Mouse (Mus musculus): ENCODE data around the gene Olfr568. TPM values are rescaled to one million over a fixed set of nuclear protein-coding genes. Genes with fewer than 3 reads are reported as not detected.

Gene Olfr568
- not detected in 2 replicates for polyA plus RNA-seq (2016; fragmentation: Nextera tagmentation; extraction: Ambion mirVana)

GRCm38 (mm10) chr7:102876822-102877221 is at the start of gene Olfr568:
TSS of gene Olfr568 (plus strand) at chr7:102877122.
- no peak within 1 kb of the TSS for H3K4me3 ChIP-seq
- ATAC-seq (ENCODE audit: low FRiP score): no peak
- H3K9ac ChIP-seq: no peak within 1 kb of the TSS

GRCm38 (mm10) chr7:102855807-102856206 is 21.1 kb upstream of the Olfr568 start:
- H3K4me2 ChIP-seq (replicated peaks): no peak overlapping the region
- H3K4me3 ChIP-seq: no peak overlapping the region
- no peaks in the 10 kb centered on the region for H3K4me1 ChIP-seq
- ATAC-seq (ENCODE audit: low FRiP score): no peak
- H3K9me3 ChIP-seq (replicated peaks): no peaks in the 10 kb centered on the region
- no peak overlapping the region for H3K9ac ChIP-seq
- no peak overlapping the region for H3K27ac ChIP-seq
- no peaks in the 10 kb centered on the region for H3K27me3 ChIP-seq
- no peaks in the 10 kb centered on the region for H3K36me3 ChIP-seq

More at GRCm38 (mm10) chr7:102876822-102877221, at the start of gene Olfr568:
- Histone ChIP-seq H3K27me3 (no peaks in the 10 kb centered on the region), H3K9me3 (replicated peaks) (no peaks in the 10 kb centered on the region), H3K36me3 (no peaks in the 10 kb centered on the region), H3K27ac (no peak within 1 kb of the TSS), H3K4me2 (replicated peaks) (no peak within 1 kb of the TSS), H3K4me1 (no peaks in the 10 kb centered on the region)

- H3K27me3 ChIP-seq: no peaks in the 10 kb centered on the region
- no peak for ATAC-seq (ENCODE audit: low FRiP score)
- H3K27ac ChIP-seq: no peak within 1 kb of the TSS
- H3K9ac ChIP-seq: no peak within 1 kb of the TSS
- H3K9me3 ChIP-seq (replicated peaks): no peaks in the 10 kb centered on the region
- 88% methylated on average over 1 of the region's 1 CpGs for WGBS
- H3K4me1 ChIP-seq: no peaks in the 10 kb centered on the region
- no peaks in the 10 kb centered on the region for H3K36me3 ChIP-seq
- no peak within 1 kb of the TSS for H3K4me2 ChIP-seq (replicated peaks)
- H3K4me3 ChIP-seq: no peak within 1 kb of the TSS
Measured at GRCm38 (mm10) chr7:102858665-102859064, 18.3 kb upstream of the Olfr568 start, which contains the start of gene Olfr566. TSS of gene Olfr566 (minus strand) at chr7:102858765.

GRCm38 (mm10) chr7:102890782-102891181 is 13.9 kb downstream of the Olfr568 start, which contains the start of gene Olfr569:
TSS of gene Olfr569 (minus strand) at chr7:102890882.
- ATAC-seq (ENCODE audit: low FRiP score): no peak
- H3K27me3 ChIP-seq: no peaks in the 10 kb centered on the region
- no peak within 1 kb of the TSS for H3K4me3 ChIP-seq
- no peaks in the 10 kb centered on the region for H3K4me1 ChIP-seq
- H3K9ac ChIP-seq: no peak within 1 kb of the TSS
- no peak within 1 kb of the TSS for H3K27ac ChIP-seq
- 66% methylated on average over 3 of the region's 3 CpGs for WGBS
- no peak within 1 kb of the TSS for H3K4me2 ChIP-seq (replicated peaks)
- no peaks in the 10 kb centered on the region for H3K36me3 ChIP-seq
- H3K9me3 ChIP-seq (replicated peaks): no peaks in the 10 kb centered on the region

- Histone ChIP-seq H3K27me3 (no peaks in the 10 kb centered on the region), H3K4me1 (0 out of 2 replicates have a peak, but pooled peaks cover 4% of the 10 kb centered on the region), H3K36me3 (no peaks in the 10 kb centered on the region), H3K27ac (no peak overlapping the region), H3K4me3 (no peak overlapping the region), H3K9ac (no peak overlapping the region), H3K9me3 (replicated peaks) (no peaks in the 10 kb centered on the region), H3K4me2 (replicated peaks) (no peak overlapping the region)
- 50% methylated on average over 1 of the region's 1 CpGs for WGBS
- no peak for ATAC-seq (ENCODE audit: low FRiP score)
Measured at GRCm38 (mm10) chr7:102915261-102915660, 38.3 kb downstream of the Olfr568 start.

GRCm38 (mm10) chr7:102916405-102916804 is 39.5 kb downstream of the Olfr568 start:
- no peak overlapping the region for H3K4me2 ChIP-seq (replicated peaks)
- 0 out of 2 replicates have a peak, but pooled peaks cover 4% of the 10 kb centered on the region for H3K4me1 ChIP-seq
- H3K9ac ChIP-seq: no peak overlapping the region
- no peaks in the 10 kb centered on the region for H3K27me3 ChIP-seq
- 83% methylated on average over 5 of the region's 5 CpGs for WGBS
- H3K4me3 ChIP-seq: no peak overlapping the region
- H3K36me3 ChIP-seq: no peaks in the 10 kb centered on the region
- H3K9me3 ChIP-seq (replicated peaks): no peaks in the 10 kb centered on the region
- no peak overlapping the region for H3K27ac ChIP-seq
- no peak for ATAC-seq (ENCODE audit: low FRiP score)

GRCm38 (mm10) chr7:102917032-102917875 is 40.3 kb downstream of the Olfr568 start, which contains the start of gene Olfr571:
TSS of gene Olfr571 (minus strand) at chr7:102917536.
- Histone ChIP-seq H3K36me3 (no peaks in the 10 kb centered on the region), H3K9me3 (replicated peaks) (no peaks in the 10 kb centered on the region), H3K4me2 (replicated peaks) (no peak within 1 kb of the TSS), H3K4me1 (0 out of 2 replicates have a peak, but pooled peaks cover 4% of the 10 kb centered on the region), H3K9ac (no peak within 1 kb of the TSS), H3K4me3 (no peak within 1 kb of the TSS), H3K27ac (no peak within 1 kb of the TSS), H3K27me3 (no peaks in the 10 kb centered on the region)
- 51% methylated on average over 4 of the region's 4 CpGs for WGBS
- ATAC-seq (ENCODE audit: low FRiP score): peak; percentile 63

- Histone ChIP-seq H3K4me2 (replicated peaks) (no peak overlapping the region), H3K4me3 (no peak overlapping the region), H3K36me3 (no peaks in the 10 kb centered on the region), H3K27ac (no peak overlapping the region), H3K9me3 (replicated peaks) (no peaks in the 10 kb centered on the region), H3K4me1 (0 out of 2 replicates have a peak, but pooled peaks cover 4% of the 10 kb centered on the region), H3K9ac (no peak overlapping the region), H3K27me3 (no peaks in the 10 kb centered on the region)
- ATAC-seq (ENCODE audit: low FRiP score): peak; percentile 46
- WGBS: 13% methylated on average over 1 of the region's 1 CpGs
Measured at GRCm38 (mm10) chr7:102919632-102920031, 42.7 kb downstream of the Olfr568 start.

- ATAC-seq (ENCODE audit: low FRiP score): no peak
- Histone ChIP-seq H3K4me2 (replicated peaks) (no peak within 1 kb of the TSS), H3K4me1 (no peaks in the 10 kb centered on the region), H3K4me3 (no peak within 1 kb of the TSS), H3K36me3 (no peaks in the 10 kb centered on the region), H3K27ac (no peak within 1 kb of the TSS), H3K27me3 (no peaks in the 10 kb centered on the region), H3K9me3 (replicated peaks) (no peaks in the 10 kb centered on the region), H3K9ac (no peak within 1 kb of the TSS)
- 68% methylated on average over 1 of the region's 1 CpGs for WGBS
Measured at GRCm38 (mm10) chr7:102924109-102924508, 47.2 kb downstream of the Olfr568 start, which contains the start of gene Olfr572. TSS of gene Olfr572 (plus strand) at chr7:102924409.

DNA sequence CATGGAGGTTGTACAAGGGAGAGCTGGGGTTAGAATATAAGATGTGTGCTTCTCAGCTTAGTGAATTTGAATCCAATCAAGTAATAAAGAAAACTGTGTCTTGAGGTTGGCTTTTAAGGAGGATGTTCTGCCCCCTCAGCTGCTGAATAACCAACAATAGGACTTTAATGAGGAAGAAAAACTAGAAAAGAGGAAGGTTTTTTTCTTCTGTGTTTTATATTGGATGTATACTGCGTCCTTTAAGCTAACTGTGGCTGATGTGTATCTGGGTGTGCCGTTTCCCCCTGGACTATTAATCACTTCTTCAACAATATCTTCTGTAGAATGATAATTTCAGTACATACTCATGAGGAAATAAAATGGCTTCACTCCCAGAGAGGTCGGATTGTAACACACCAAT is 50.2 kb downstream of the Olfr568 start:
- Histone ChIP-seq H3K36me3 (no peaks in the 10 kb centered on the region), H3K9ac (no peak overlapping the region), H3K27ac (no peak overlapping the region), H3K4me2 (replicated peaks) (no peak overlapping the region), H3K4me1 (no peaks in the 10 kb centered on the region), H3K9me3 (replicated peaks) (no peaks in the 10 kb centered on the region), H3K27me3 (no peaks in the 10 kb centered on the region), H3K4me3 (no peak overlapping the region)
- no peak for ATAC-seq (ENCODE audit: low FRiP score)
- 79% methylated on average over 3 of the region's 3 CpGs for WGBS
